ENCODE assay signal across 29 mouse cellular contexts in the genomic region with DNA sequence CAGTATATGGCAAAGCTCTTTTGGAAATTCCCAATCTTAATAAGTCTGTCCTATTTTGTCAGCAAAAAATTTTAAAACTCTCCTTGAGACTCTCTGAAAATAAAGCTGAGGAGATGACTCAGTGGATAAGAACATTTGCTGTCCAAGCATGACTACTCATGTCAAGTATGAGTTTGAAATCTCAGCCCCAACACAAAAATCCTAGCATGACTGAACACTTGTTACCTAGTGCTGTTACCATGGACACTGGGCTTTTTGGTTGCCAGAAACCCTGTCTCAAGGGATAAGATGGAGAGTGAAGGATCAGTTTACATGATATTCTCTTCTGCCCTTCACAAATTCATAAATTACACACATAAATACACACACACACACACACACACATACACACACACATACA.
A peak's percentile ranks its signal among the peaks of the same experiment; 100 is the strongest.
DNase-seq lines count a peak whose midpoint lies in the region; ATAC-seq and TF ChIP-seq lines count a peak whose summit lies in the region.
"Had no signal": no experiment of that assay in that cellular context is flagged by ENCODE, and none has a peak within 500 bp of the region (broad histone marks: within the 10 kb centered on the region; RNA-seq: fewer than 3 reads in every experiment).

No protein-coding gene starts in this region.

- H3K27me3 ChIP-seq in Patski: no peaks in the 10 kb centered on the region
- H3K27me3 ChIP-seq in midbrain, embryonic 10.5 days (ENCODE audit: low read depth, poor library complexity, severe bottlenecking): no peaks in the 10 kb centered on the region
- H3K27me3 ChIP-seq: CH12.LX; embryonic facial prominence, embryonic 12.5 days; embryonic facial prominence, embryonic 15.5 days; forebrain, embryonic 13.5 days; hindbrain, embryonic 12.5 days; intestine, embryonic 15.5 days had no signal

- in situ Hi-C loops in Patski (cut with MboI; ENCODE audit: low pct_unique_long_range_greater_than_20kb): no loop called here

- H3K4me3 ChIP-seq in embryonic fibroblast, embryonic 13.5 days (ENCODE audit: insufficient read depth, low read length): no peak overlapping the region
- no peak overlapping the region for H3K4me3 ChIP-seq in midbrain, embryonic 10.5 days
- H3K4me3 ChIP-seq: embryonic facial prominence, embryonic 12.5 days; embryonic facial prominence, embryonic 15.5 days; erythroblast, embryonic 14.5 days; forebrain, embryonic 10.5 days; forebrain, embryonic 13.5 days; heart, adult 2 months; hindbrain, embryonic 12.5 days; intestine, embryonic 15.5 days had no signal

- peaks cover 9% of the 10 kb centered on the region for H3K4me1 ChIP-seq in embryonic fibroblast, embryonic 13.5 days (ENCODE audit: control insufficient read depth, insufficient read depth, low read length)
- H3K4me1 ChIP-seq in midbrain, embryonic 10.5 days: no peaks in the 10 kb centered on the region
- H3K4me1 ChIP-seq: embryonic facial prominence, embryonic 12.5 days; embryonic facial prominence, embryonic 15.5 days; forebrain, embryonic 10.5 days; forebrain, embryonic 13.5 days; hindbrain, embryonic 12.5 days; intestine, embryonic 15.5 days had no signal

- no peak for TF ChIP-seq POLR2A in embryonic fibroblast, embryonic 13.5 days (IDR thresholded peaks at IDR 0.05; ENCODE audit: low read depth, low read length)

- CTCF ChIA-PET in Patski (lab: Charles Lee): no interaction called here

- TF ChIP-seq CTCF in Patski (IDR thresholded peaks at IDR 0.05): no peak
- no peak for TF ChIP-seq CTCF in embryonic fibroblast, embryonic 13.5 days (IDR thresholded peaks at IDR 0.05; ENCODE audit: borderline replicate concordance, insufficient read depth, low read length)

- peak overlapping the region; percentile 96 for H3K27ac ChIP-seq in embryonic fibroblast, embryonic 13.5 days (ENCODE audit: insufficient read depth, low read length)
- no peak overlapping the region for H3K27ac ChIP-seq in midbrain, embryonic 10.5 days (replicated peaks)
- H3K27ac ChIP-seq: embryonic facial prominence, embryonic 12.5 days; embryonic facial prominence, embryonic 15.5 days; forebrain, embryonic 10.5 days; forebrain, embryonic 13.5 days; heart, adult 2 months; hindbrain, embryonic 12.5 days; intestine, embryonic 15.5 days had no signal

- H3K36me3 ChIP-seq in midbrain, embryonic 10.5 days: no peaks in the 10 kb centered on the region
- H3K36me3 ChIP-seq: embryonic facial prominence, embryonic 12.5 days; embryonic facial prominence, embryonic 15.5 days; forebrain, embryonic 10.5 days; G1E; hindbrain, embryonic 12.5 days; intestine, embryonic 15.5 days had no signal

- DNase-seq in frontal cortex, postnatal 36 days (ENCODE audit: low spot score in 2 of 2): no peak
- DNase-seq in 3T3-L1 (ENCODE audit: low read depth, low spot score) (peak; percentile 34), Patski (ENCODE audit: low read depth, low spot score) (peak; percentile 34)
- no peak for DNase-seq in gastrocnemius, adult 18-20 months (ENCODE audit: low spot score)
- DNase-seq in heart, adult 8-10 months (ENCODE audit: low spot score): no peak
- DNase-seq in midbrain, embryonic 10.5 days (ENCODE audit: low spot score): no peak
- DNase-seq: adrenal gland, adult 8-10 months; adrenal gland, postnatal 25 days; B cell, adult 2 months; cerebellum, adult 18-20 months; cerebellum, adult 9-10 months; cerebellum, postnatal 14 days; gastrocnemius, postnatal 10 days; gastrocnemius, postnatal 36 days; heart, adult 2 months; kidney, adult 11 months had no signal

- no peaks in the 10 kb centered on the region for H3K9me3 ChIP-seq in midbrain, embryonic 10.5 days (replicated peaks)
- H3K9me3 ChIP-seq: embryonic facial prominence, embryonic 12.5 days; embryonic facial prominence, embryonic 15.5 days; forebrain, embryonic 10.5 days; forebrain, embryonic 13.5 days; G1E; hindbrain, embryonic 12.5 days; intestine, embryonic 15.5 days had no signal

- POLR2A ChIA-PET in Patski (lab: Charles Lee): interaction anchor here (0.6 kb wide), 1 partner anchor 355 kb away, joined by 3 read pairs; no protein-coding TSS in a partner anchor

- peak; percentile 78 for ATAC-seq in frontal cortex, adult (ENCODE audit: low TSS enrichment)
- peak; percentile 71 for ATAC-seq in Patski
- ATAC-seq: forebrain, embryonic 13.5 days; forebrain, embryonic 16.5 days; hindbrain, embryonic 16.5 days; intestine, embryonic 15.5 days had no signal

Comparison
In these comparisons a context has a peak if more than half of its experiments do, and no peak if none do; other contexts are left out.
1. DNase-seq: peak in 3T3-L1 (single experiment) and Patski (single experiment); none in frontal cortex, postnatal 36 days (0 of 2), gastrocnemius, adult 18-20 months (single experiment), heart, adult 8-10 months (single experiment) and midbrain, embryonic 10.5 days (single experiment).